Mouse (Mus musculus) hindbrain, embryonic 15.5 days (tissue): Measurements from ENCODE around the gene Hecw2. TPM values are rescaled to one million over a fixed set of nuclear protein-coding genes. Genes with fewer than 3 reads are reported as not detected.

ENCODE experiments used
- microRNA-seq: library from miRNA; unstranded; fragments of <30 nt; microRNA quantifications from one replicate; pipeline ENCODE4, GENCODE M21; 2016
- polyA plus RNA-seq: library from polyadenylated mRNA; unstranded; fragments of >200 nt; fragmentation: Nextera tagmentation; extraction: Ambion mirVana; gene quantifications from 2 replicates; pipeline ENCODE4 v1.2.1, GENCODE M21; 2015

Hecw2 gene
- polyA plus RNA-seq, 1 experiment from 2014 or later, result 8.5 TPM

Small RNA genes within 50 kb of the gene (microRNA-seq; reads per million reads assigned to microRNA genes)
- not detected for gene Mir7681

Other genes with a start within 250 kb of the Hecw2 start
- gene Ccdc150, start 55.5 kb upstream of the Hecw2 start, polyA plus RNA-seq, result 0.17 and 0.37 TPM in 2 replicates
- gene Gtf3c3, start 243.8 kb upstream of the Hecw2 start, polyA plus RNA-seq, result 20.9 and 24.0 TPM in 2 replicates